Mouse (Mus musculus) hindbrain, embryonic 12.5 days (tissue): ENCODE measurements around the gene Mllt6. TPM values are rescaled to one million over a fixed set of nuclear protein-coding genes. Genes with fewer than 3 reads are reported as not detected.
"Not testable (repeated sequence)": the region's sequence is repeated elsewhere in the genome, so short reads cannot be mapped to it uniquely, and the experiment has no call there.

Source experiments
- ATAC-seq: fragments of 200-750 bp; cut with Nextera tagmentation; 2 replicates; pipeline ENCODE4 v1.8.0; 2017; ENCODE audit warnings: moderate TSS enrichment; ENCODE audit not compliant: low FRiP score
- H3K27ac ChIP-seq: fragments of 300-500 bp; sonication (generic); 2 replicates; pipeline ENCODE4 v1.5.1; 2016; ENCODE audit warnings: mild to moderate bottlenecking
- H3K27me3 ChIP-seq: fragments of 300-500 bp; sonication (generic); 2 replicates; pipeline ENCODE4 v1.6.1; 2016; ENCODE audit warnings: mild to moderate bottlenecking
- H3K36me3 ChIP-seq: fragments of 300-500 bp; sonication (generic); 2 replicates; pipeline ENCODE4 v1.6.1; 2016; ENCODE audit warnings: mild to moderate bottlenecking
- H3K4me1 ChIP-seq: fragments of 300-500 bp; sonication (generic); 2 replicates; pipeline ENCODE4 v1.6.1; 2016
- H3K4me2 ChIP-seq: fragments of 300-500 bp; sonication (generic); replicated peaks from 2 replicates; pipeline ENCODE4 v1.6.1; 2016; ENCODE audit warnings: mild to moderate bottlenecking
- H3K4me3 ChIP-seq: fragments of 300-500 bp; sonication (generic); 2 replicates; pipeline ENCODE4 v1.5.1; 2016; ENCODE audit warnings: mild to moderate bottlenecking
- H3K9ac ChIP-seq: fragments of 300-500 bp; sonication (generic); 2 replicates; pipeline ENCODE4 v1.6.1; 2016; ENCODE audit warnings: mild to moderate bottlenecking, moderate library complexity
- H3K9me3 ChIP-seq: fragments of 300-500 bp; sonication (generic); replicated peaks from 2 replicates; pipeline ENCODE4 v1.6.1; 2016; ENCODE audit warnings: mild to moderate bottlenecking
- WGBS: fragments of 180-500 bp; shearing (Covaris S2); methylation state at CpG from one replicate; pipeline ENCODE4 v1.1.7; 2016; 5-methylcytosine and 5-hydroxymethylcytosine counted together
- polyA plus RNA-seq: library from polyadenylated mRNA; unstranded; fragments of >200 nt; fragmentation: Nextera tagmentation; extraction: Ambion mirVana; gene quantifications from 2 replicates; pipeline ENCODE4 v1.2.1, GENCODE M21; 2016

Gene Mllt6
- polyA plus RNA-seq, 1 experiment from 2014 or later, result 3.5 TPM

DNA sequence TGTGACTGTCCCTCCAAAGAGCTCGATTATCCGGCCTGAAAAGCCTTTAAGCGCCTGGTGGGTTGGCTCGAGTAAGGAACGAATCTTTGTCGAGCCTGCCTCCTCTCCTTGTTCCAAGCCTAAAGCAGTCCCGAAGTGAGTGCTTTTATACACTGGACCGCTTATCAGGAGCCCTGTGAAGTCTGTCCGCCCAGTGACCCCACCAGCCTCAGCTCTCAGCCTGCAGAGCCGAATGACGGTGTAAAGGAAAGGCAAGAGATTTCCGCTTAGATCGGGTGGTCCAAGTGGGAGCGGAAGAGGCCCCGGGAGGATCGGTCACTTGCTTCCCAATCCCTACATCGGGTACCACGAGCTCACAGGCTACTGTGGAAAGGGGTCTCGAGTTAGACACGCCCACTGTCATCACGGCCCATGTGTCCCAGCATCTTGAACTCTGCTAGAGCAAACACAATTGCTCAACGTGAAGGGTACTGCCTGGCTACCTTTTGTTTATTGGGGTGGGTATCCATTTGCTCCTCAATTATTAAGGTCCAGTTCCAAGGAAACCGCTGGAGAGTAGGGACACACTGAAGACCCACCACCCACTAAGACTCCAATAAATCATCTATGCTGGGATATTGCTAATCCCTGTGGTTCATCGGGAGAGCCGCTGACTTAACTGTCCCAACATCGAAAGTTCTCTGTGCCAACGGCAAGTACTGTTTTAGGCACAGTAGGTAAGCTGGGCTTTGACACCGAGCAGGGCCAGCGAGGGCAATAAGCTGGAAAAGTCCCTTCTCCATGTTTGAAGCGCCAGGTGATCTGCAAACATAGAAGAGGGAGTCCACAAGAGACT lies 37.7 kb downstream of the Mllt6 start:
- Histone ChIP-seq H3K36me3 (peaks cover 3% of the 10 kb centered on the region; the same call in 1 of the 2 replicates), H3K4me1 (peaks cover 45% of the 10 kb centered on the region), H3K4me2 (peak overlapping the region; percentile 87), H3K9me3 (no peaks in the 10 kb centered on the region), H3K27me3 (no peaks in the 10 kb centered on the region), H3K4me3 (peak overlapping the region; percentile 85), H3K9ac (peak overlapping the region; percentile 83), H3K27ac (peak overlapping the region; percentile 99)
- whole genome bisulfite sequencing, result 17% methylated on average over 30 of the region's 30 CpGs
- no peak for ATAC-seq

DNA sequence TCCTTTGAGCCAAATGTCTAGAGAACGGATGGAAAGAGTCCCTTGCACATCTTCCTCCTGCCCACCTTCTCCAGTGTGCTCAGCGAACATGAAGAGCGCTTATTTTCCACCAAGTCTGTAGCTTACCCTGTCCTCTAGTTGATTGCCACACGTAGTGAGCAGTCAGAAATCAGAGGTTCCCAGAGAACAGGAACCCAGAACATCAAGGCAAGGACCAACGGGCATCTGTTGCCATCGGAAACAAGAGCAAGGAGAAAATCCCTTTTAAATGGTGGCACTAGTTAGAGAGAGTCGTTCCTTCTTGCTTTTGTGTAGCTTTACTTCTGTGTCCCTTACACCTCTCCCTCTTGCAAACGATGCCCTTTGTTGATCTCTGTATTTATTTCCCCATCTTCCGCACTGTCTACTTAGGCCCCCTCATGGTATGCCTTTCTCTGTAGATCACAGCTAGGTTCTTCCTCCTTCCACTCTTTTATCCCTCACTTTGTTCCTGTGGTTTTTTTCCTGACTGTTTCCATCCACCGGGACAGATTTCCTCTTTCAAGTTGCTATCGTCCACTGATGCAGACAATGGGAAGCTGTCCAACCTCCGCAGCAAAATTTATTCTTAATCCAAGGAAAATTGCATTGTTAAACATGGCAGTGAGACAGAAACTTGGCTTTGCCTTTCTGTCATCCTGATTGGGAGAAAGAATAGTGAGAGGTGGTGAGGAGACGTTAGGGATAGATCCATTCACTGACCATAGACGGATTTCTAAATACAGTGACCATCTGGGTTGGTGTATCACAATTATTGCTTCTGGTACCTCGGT lies 38.6 kb downstream of the Mllt6 start:
- no peaks in the 10 kb centered on the region for H3K9me3 ChIP-seq
- peak overlapping the region; percentile 85 for H3K4me3 ChIP-seq
- peaks cover 11% of the 10 kb centered on the region for H3K36me3 ChIP-seq
- H3K4me1 ChIP-seq, result peaks cover 37% of the 10 kb centered on the region
- WGBS, result 54% methylated on average over 15 of the region's 15 CpGs
- H3K9ac ChIP-seq, result peak overlapping the region; percentile 59; the same call in 1 of the 2 replicates
- H3K27me3 ChIP-seq, result no peaks in the 10 kb centered on the region
- no peak for ATAC-seq
- H3K4me2 ChIP-seq, result peak overlapping the region; percentile 87
- H3K27ac ChIP-seq, result peak overlapping the region; percentile 30; the same call in 1 of the 2 replicates

DNA sequence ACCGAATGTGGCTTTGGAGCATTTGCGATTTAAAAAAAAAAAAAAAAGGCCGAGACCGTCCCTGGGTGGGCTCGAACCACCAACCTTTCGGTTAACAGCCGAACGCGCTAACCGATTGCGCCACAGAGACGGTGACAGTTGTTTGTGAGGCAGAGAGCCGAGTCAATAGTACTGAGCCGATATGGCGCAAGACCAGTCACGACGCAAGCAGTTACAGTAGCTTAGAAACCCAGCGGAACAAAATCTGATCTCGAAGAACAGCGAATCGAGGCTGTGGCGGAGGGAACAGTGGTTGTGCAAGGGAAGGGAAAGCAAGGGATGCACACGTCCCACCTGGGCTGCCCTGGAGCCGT lies 39.2 kb downstream of the Mllt6 start:
- Histone ChIP-seq H3K9me3 (no peaks in the 10 kb centered on the region), H3K4me1 (peaks cover 31% of the 10 kb centered on the region), H3K4me3 (peak overlapping the region; percentile 85), H3K27me3 (no peaks in the 10 kb centered on the region), H3K36me3 (peaks cover 17% of the 10 kb centered on the region), H3K27ac (peak overlapping the region; percentile 64), H3K4me2 (peak overlapping the region; percentile 87), H3K9ac (peak overlapping the region; percentile 59)
- peak; percentile 3; the same call in 1 of the 2 replicates for ATAC-seq
- WGBS, result under 1% methylated on average over 24 of the region's 24 CpGs

DNA sequence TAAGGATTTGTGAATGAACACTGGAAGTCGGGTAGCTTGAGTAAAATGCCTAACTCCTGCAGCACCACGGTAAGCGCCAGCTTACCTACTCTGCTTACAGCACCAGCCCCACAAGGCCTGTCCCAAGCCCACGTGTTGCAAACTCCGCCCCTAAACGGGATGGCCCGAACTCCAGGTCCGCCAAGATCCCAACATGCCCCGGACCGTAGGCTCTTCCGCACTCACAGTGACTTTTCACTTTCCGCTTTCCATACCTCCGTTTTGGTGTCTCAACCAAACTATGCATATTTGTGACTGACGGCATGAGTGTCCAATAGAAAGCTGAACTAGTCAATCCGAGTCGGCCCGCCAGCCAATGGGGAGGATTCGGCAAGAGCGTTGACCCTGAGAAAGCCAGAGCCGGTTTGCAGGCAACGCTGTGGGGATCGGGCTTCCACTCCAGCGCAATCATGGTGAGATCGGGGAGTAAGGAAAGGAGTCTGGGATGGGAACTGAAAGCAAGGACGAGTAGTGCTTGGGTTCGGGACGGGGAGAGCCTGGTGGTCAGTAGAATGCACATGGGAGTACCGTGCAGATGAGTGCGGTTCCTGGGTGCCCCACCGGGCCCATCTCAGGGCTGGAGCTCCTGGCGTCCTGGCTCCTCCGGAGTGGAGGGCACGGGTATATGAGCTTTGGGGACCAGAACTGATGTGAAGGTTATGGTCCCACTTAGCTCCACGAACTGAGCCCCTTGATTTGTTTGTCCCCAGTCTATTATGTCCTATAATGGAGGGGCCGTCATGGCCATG lies 40.0 kb downstream of the Mllt6 start, which contains the start of gene Psmb3:
TSS of gene Psmb3 (plus strand) at position 361 of the 788 bp plus-strand sequence.
- Histone ChIP-seq H3K27ac (peak within 1 kb of the TSS; percentile 68), H3K4me2 (peak within 1 kb of the TSS; percentile 87), H3K9me3 (no peaks in the 10 kb centered on the region), H3K4me3 (peak within 1 kb of the TSS; percentile 85), H3K27me3 (no peaks in the 10 kb centered on the region), H3K36me3 (peaks cover 25% of the 10 kb centered on the region), H3K9ac (peak within 1 kb of the TSS; percentile 80), H3K4me1 (peaks cover 23% of the 10 kb centered on the region)
- under 1% methylated on average over 35 of the region's 35 CpGs for WGBS
- peak; percentile 81 for ATAC-seq

DNA sequence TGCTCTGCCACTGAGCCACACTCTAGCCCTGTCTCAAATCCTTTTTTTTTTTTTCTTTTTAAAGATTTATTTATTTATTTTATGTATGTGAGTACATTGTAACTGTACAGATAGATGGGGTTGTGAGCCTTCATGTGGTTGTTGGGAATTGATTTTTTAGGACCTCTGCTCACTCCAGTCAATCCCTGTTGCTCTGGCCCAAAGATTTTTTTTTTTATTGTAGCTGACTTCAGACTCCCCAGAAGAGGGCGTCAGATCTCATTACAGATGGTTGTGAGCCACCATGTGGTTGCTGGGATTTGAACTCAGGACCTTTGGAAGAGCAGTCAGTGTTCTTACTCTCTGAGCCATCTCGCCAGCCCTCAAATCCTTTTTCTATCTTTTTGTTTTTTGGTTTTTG lies 46.9 kb downstream of the Mllt6 start:
- WGBS, result 83% methylated on average over 2 of the region's 2 CpGs
- ATAC-seq, H3K9me3 ChIP-seq, H3K27ac ChIP-seq, H3K27me3 ChIP-seq, H3K4me2 ChIP-seq, H3K9ac ChIP-seq, H3K4me3 ChIP-seq, H3K4me1 ChIP-seq: not testable (repeated sequence)
- peaks cover 76% of the 10 kb centered on the region for H3K36me3 ChIP-seq

DNA sequence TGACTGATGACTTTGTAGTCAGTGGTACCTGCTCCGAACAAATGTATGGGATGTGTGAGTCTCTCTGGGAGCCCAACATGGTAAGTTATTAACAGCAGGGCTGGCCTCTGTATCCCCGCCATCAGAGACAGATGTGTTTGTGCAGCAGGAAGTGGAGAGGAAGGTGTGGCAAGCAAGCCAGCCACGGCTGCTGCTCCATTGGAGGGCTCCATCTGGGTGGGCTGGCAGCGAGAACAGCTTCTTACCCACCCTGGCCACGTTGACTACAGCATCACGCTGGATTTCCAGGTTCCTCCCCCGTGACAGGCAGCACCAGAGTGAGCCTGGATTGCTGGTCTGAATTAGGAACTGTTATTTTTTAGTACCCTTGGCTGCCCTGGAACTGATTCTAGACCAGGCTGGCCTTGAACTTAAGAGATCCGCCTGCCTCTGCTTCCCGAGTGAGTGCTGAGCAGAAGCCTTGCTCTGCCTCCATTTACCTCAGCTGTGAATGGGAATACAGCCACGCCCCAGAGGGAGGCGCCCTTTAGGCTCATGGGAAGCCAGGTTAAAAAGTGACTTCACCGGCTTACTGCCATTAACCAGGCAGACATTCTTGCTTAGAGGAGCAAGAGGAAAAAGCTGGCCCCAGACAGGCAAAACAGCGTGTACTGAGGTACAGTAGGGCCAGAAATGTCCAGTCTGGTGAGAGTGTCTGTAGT lies 48.1 kb downstream of the Mllt6 start:
- H3K27me3 ChIP-seq, result no peaks in the 10 kb centered on the region
- no peaks in the 10 kb centered on the region for H3K4me1 ChIP-seq
- H3K9me3 ChIP-seq, result 0 out of 2 replicates have a peak, but pooled peaks cover 6% of the 10 kb centered on the region
- H3K36me3 ChIP-seq, result peaks cover 79% of the 10 kb centered on the region
- ATAC-seq, result no peak
- 86% methylated on average over 13 of the region's 13 CpGs for WGBS
- no peak overlapping the region for H3K27ac ChIP-seq
- no peak overlapping the region for H3K4me2 ChIP-seq
- no peak overlapping the region for H3K4me3 ChIP-seq
- H3K9ac ChIP-seq, result no peak overlapping the region

DNA sequence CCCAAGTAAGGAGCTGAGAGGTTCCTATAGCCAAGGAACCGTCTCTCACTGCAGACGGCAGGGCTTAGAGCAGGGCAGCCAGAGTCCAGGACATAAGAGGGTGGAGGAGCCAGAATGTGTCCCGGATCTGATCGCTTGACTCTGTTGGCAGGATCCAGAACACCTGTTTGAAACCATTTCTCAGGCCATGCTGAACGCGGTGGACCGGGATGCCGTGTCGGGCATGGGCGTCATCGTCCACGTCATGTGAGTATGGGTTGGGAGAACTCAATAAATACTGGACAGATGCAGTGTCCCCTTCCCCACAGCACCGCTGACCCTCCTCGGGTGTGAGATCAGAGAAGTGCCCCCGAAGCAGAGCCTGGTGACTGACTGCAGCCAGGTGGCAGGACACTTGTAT lies 49.1 kb downstream of the Mllt6 start:
- no peak overlapping the region for H3K27ac ChIP-seq
- H3K4me2 ChIP-seq, result no peak overlapping the region
- H3K9ac ChIP-seq, result no peak overlapping the region
- no peak for ATAC-seq
- H3K27me3 ChIP-seq, result no peaks in the 10 kb centered on the region
- WGBS, result 95% methylated on average over 15 of the region's 15 CpGs
- H3K4me1 ChIP-seq, result no peaks in the 10 kb centered on the region
- no peak overlapping the region for H3K4me3 ChIP-seq
- 0 out of 2 replicates have a peak, but pooled peaks cover 6% of the 10 kb centered on the region for H3K9me3 ChIP-seq
- H3K36me3 ChIP-seq, result peaks cover 77% of the 10 kb centered on the region

DNA sequence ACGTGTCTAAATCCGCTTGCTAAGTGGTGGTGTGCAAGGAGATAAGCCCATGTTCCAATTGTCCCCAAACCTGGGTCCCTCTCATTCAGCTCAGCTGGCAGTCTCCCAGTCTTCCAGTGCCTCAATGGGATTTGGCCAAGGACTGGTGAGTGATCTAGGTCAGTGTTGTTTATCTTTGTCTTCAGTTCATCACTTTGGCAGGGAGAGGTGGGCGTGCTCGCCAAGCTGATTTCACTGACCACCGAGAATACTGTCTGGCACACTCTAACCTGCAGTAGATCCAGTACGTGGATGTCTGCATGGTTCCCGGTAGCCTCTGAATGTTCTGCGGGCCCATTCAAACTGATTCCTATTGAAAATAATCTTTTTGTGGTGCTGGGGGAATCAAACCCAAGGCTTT lies 50.7 kb downstream of the Mllt6 start:
- no peaks in the 10 kb centered on the region for H3K27me3 ChIP-seq
- H3K4me1 ChIP-seq, result no peaks in the 10 kb centered on the region
- peaks cover 78% of the 10 kb centered on the region for H3K36me3 ChIP-seq
- H3K4me2 ChIP-seq, result no peak overlapping the region
- WGBS, result 94% methylated on average over 8 of the region's 8 CpGs
- no peak for ATAC-seq
- no peak overlapping the region for H3K4me3 ChIP-seq
- no peak overlapping the region for H3K9ac ChIP-seq
- 0 out of 2 replicates have a peak, but pooled peaks cover 6% of the 10 kb centered on the region for H3K9me3 ChIP-seq
- H3K27ac ChIP-seq, result no peak overlapping the region

DNA sequence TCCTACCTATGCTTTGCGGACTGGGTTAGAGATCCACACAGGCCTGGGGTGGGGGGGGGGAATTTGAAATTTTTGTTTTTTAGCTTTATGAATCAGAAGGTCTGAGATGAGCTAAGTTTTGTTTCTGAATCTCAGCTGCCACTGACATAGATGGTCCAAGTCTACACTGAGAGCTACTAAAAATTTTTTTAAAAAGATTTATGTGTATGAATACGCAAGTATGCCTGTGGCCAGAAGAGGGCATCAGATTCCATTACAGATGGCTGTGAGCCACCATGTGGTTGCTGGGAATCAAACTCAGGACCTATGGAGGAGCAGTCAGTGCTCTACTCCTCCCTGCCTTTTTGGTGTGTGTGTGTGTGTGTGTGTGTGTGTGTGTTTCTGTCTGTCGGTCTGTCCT lies 51.1 kb downstream of the Mllt6 start:
- ATAC-seq, result no peak
- H3K36me3 ChIP-seq, result peaks cover 78% of the 10 kb centered on the region
- no peaks in the 10 kb centered on the region for H3K4me1 ChIP-seq
- H3K4me3 ChIP-seq, result no peak overlapping the region
- H3K4me2 ChIP-seq, result no peak overlapping the region
- WGBS, result over 99% methylated on average over 3 of the region's 3 CpGs
- H3K27ac ChIP-seq, result no peak overlapping the region
- H3K9me3 ChIP-seq, result 0 out of 2 replicates have a peak, but pooled peaks cover 6% of the 10 kb centered on the region
- H3K27me3 ChIP-seq, result no peaks in the 10 kb centered on the region
- H3K9ac ChIP-seq, result no peak overlapping the region

DNA sequence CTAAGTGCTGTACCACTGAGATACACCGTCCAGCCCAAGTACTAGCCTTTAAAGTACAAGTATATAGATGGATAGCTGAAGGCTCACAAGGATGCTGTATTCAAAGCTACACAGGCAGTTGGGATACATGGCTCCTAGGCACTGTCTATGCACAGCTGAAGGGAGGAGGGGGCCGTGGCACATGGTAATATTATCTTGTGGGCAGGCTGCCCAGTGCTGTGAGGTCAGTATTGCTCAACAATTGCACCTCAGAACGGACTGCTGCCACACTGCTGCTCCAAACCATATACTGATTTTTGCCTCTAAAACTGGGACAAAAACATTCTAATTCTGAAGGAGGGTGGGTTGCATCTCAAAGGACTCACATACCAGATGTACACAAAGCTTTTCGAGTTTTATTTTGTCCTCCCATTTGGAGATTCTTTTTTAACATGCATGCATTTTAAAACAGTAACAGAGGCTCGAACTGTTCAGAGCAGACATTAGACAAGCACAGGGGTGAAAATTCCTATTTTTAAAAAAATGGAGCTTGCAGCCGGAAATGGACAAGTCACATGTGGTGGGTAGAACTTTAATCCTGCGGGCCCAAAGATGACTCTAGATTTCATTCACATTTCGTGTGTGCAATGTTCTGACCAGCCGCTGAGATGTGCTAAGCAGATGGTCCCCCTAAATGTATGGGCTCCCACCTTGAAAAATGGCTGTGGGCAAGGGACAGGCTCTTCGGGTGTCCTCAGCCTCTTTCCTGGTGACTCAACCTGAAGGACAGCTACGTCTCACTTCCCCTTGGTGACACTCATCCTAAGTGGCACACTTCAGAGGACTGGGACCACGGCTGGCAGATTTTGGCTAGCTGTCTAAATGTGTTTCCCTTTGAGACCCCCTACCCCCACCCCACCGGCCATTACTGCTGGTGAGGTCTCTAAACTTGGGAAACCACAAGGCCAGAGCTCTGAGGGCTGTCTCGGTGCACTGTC lies 51.9 kb downstream of the Mllt6 start:
- 92% methylated on average over 14 of the region's 14 CpGs for WGBS
- Histone ChIP-seq H3K4me3 (no peak overlapping the region), H3K9me3 (0 out of 2 replicates have a peak, but pooled peaks cover 6% of the 10 kb centered on the region), H3K4me1 (no peaks in the 10 kb centered on the region), H3K27ac (no peak overlapping the region), H3K27me3 (no peaks in the 10 kb centered on the region), H3K4me2 (no peak overlapping the region), H3K36me3 (peaks cover 84% of the 10 kb centered on the region), H3K9ac (no peak overlapping the region)
- no peak for ATAC-seq
